Mouse (Mus musculus): ENCODE data around the gene Usp28.

- TF ChIP-seq TAL1 (conservative IDR thresholded peaks at IDR 0.05; ENCODE audit: low read depth, low read length) (no peak), CTCF (IDR thresholded peaks at IDR 0.05; ENCODE audit: low read depth, low read length) (no peak), GATA1 (IDR thresholded peaks at IDR 0.05; ENCODE audit: borderline replicate concordance, low read length) (no peak), POLR2AphosphoS5 (IDR thresholded peaks at IDR 0.05; ENCODE audit: insufficient replicate concordance, low read depth, low read length) (no peak), GATA2 (IDR thresholded peaks at IDR 0.05; ENCODE audit: borderline replicate concordance, low read depth, low read length) (no peak)
Measured at GRCm38 (mm10) chr9:48942349-48942748, 42.8 kb upstream of the Usp28 start.

Data from G1E (cell line).